Mouse (Mus musculus): ENCODE measurements around the gene Fam13a. TPM values are rescaled to one million over a fixed set of nuclear protein-coding genes. Genes with fewer than 3 reads are reported as not detected.

Fam13a gene
- total and polyA plus RNA-seq, 2 experiments from 2014 or later, result 9.5 to 12.4 TPM

- peaks cover 3% of the 10 kb centered on the region; the same call in 1 of the 2 replicates for H3K36me3 ChIP-seq (replicated peaks; ENCODE audit: control insufficient read depth, insufficient read depth, low read length)
- H3K27ac ChIP-seq (ENCODE audit: low read depth), result no peak overlapping the region
- TF ChIP-seq CTCF (IDR thresholded peaks at IDR 0.05; ENCODE audit: low read depth) (no peak), EP300 (IDR thresholded peaks at IDR 0.05; ENCODE audit: low read depth) (no peak)
- no peaks in the 10 kb centered on the region for H3K27me3 ChIP-seq (ENCODE audit: control insufficient read depth, insufficient read depth, low read length)
- 88% methylated on average over 2 of the region's 2 CpGs for WGBS
- H3K4me1 ChIP-seq (ENCODE audit: control insufficient read depth, insufficient read depth), result no peaks in the 10 kb centered on the region
- ATAC-seq (ENCODE audit: insufficient read depth, low read depth), result no peak
- no peak overlapping the region for H3K4me3 ChIP-seq (ENCODE audit: low read depth, low read length)
- DNase-seq (ENCODE audit: low spot score), result no peak
- no peaks in the 10 kb centered on the region for H3K9me3 ChIP-seq (replicated peaks; ENCODE audit: control insufficient read depth, low read length)
- no peak overlapping the region for H3K9ac ChIP-seq (replicated peaks; ENCODE audit: low read depth, low read length)
- H3K4me2 ChIP-seq (ENCODE audit: low read depth, low read length), result no peak overlapping the region
These were observed 60.3 kb downstream of the Fam13a start for GRCm38 (mm10) chr6:58964091-58964490.

- DNase-seq (ENCODE audit: low spot score) (no peak), ATAC-seq (ENCODE audit: insufficient read depth, low read depth) (no peak)
- Histone ChIP-seq H3K9ac (replicated peaks; ENCODE audit: low read depth, low read length) (no peak overlapping the region), H3K27ac (ENCODE audit: low read depth) (no peak overlapping the region), H3K4me3 (ENCODE audit: low read depth, low read length) (no peak overlapping the region), H3K9me3 (replicated peaks; ENCODE audit: control insufficient read depth, low read length) (no peaks in the 10 kb centered on the region), H3K36me3 (replicated peaks; ENCODE audit: control insufficient read depth, insufficient read depth, low read length) (peaks cover 3% of the 10 kb centered on the region; the same call in 1 of the 2 replicates), H3K27me3 (ENCODE audit: control insufficient read depth, insufficient read depth, low read length) (no peaks in the 10 kb centered on the region), H3K4me1 (ENCODE audit: control insufficient read depth, insufficient read depth) (no peaks in the 10 kb centered on the region), H3K4me2 (ENCODE audit: low read depth, low read length) (no peak overlapping the region)
- 89% methylated on average over 5 of the region's 5 CpGs for WGBS
- TF ChIP-seq CTCF (IDR thresholded peaks at IDR 0.05; ENCODE audit: low read depth) (no peak), EP300 (IDR thresholded peaks at IDR 0.05; ENCODE audit: low read depth) (no peak)
These were observed 61.7 kb downstream of the Fam13a start for GRCm38 (mm10) chr6:58962691-58963090.

- Histone ChIP-seq H3K4me1 (ENCODE audit: control insufficient read depth, insufficient read depth) (no peaks in the 10 kb centered on the region), H3K27ac (ENCODE audit: low read depth) (no peak overlapping the region), H3K4me2 (ENCODE audit: low read depth, low read length) (no peak overlapping the region), H3K9ac (replicated peaks; ENCODE audit: low read depth, low read length) (no peak overlapping the region), H3K9me3 (replicated peaks; ENCODE audit: control insufficient read depth, low read length) (no peaks in the 10 kb centered on the region), H3K4me3 (ENCODE audit: low read depth, low read length) (no peak overlapping the region), H3K36me3 (replicated peaks; ENCODE audit: control insufficient read depth, insufficient read depth, low read length) (peaks cover 12% of the 10 kb centered on the region; the same call in 1 of the 2 replicates), H3K27me3 (ENCODE audit: control insufficient read depth, insufficient read depth, low read length) (no peaks in the 10 kb centered on the region)
- TF ChIP-seq CTCF (IDR thresholded peaks at IDR 0.05; ENCODE audit: low read depth), result no peak
- no peak for TF ChIP-seq EP300 (IDR thresholded peaks at IDR 0.05; ENCODE audit: low read depth)
- DNase-seq (ENCODE audit: low spot score) (no peak), ATAC-seq (ENCODE audit: insufficient read depth, low read depth) (no peak)
- 79% methylated on average over 2 of the region's 2 CpGs for WGBS
These were observed 63.8 kb downstream of the Fam13a start for GRCm38 (mm10) chr6:58960523-58960922.

- 44% methylated on average over 2 of the region's 2 CpGs for WGBS
- no peaks in the 10 kb centered on the region for H3K4me1 ChIP-seq (ENCODE audit: control insufficient read depth, insufficient read depth)
- TF ChIP-seq CTCF (IDR thresholded peaks at IDR 0.05; ENCODE audit: low read depth) (no peak), EP300 (IDR thresholded peaks at IDR 0.05; ENCODE audit: low read depth) (no peak)
- H3K9me3 ChIP-seq (replicated peaks; ENCODE audit: control insufficient read depth, low read length), result no peaks in the 10 kb centered on the region
- no peak for DNase-seq (ENCODE audit: low spot score)
- H3K9ac ChIP-seq (replicated peaks; ENCODE audit: low read depth, low read length), result no peak overlapping the region
- no peak overlapping the region for H3K4me2 ChIP-seq (ENCODE audit: low read depth, low read length)
- no peak for ATAC-seq (ENCODE audit: insufficient read depth, low read depth)
- H3K27ac ChIP-seq (ENCODE audit: low read depth), result no peak overlapping the region
- H3K4me3 ChIP-seq (ENCODE audit: low read depth, low read length), result no peak overlapping the region
- peaks cover 49% of the 10 kb centered on the region for H3K36me3 ChIP-seq (replicated peaks; ENCODE audit: control insufficient read depth, insufficient read depth, low read length)
- no peaks in the 10 kb centered on the region for H3K27me3 ChIP-seq (ENCODE audit: control insufficient read depth, insufficient read depth, low read length)
These were observed 73.0 kb downstream of the Fam13a start for GRCm38 (mm10) chr6:58951128-58951992.

GRCm38 (mm10) chr6:58950410-58950809 lies 73.9 kb downstream of the Fam13a start:
- peaks cover 50% of the 10 kb centered on the region for H3K36me3 ChIP-seq (replicated peaks; ENCODE audit: control insufficient read depth, insufficient read depth, low read length)
- 96% methylated on average over 1 of the region's 1 CpGs for WGBS

More at GRCm38 (mm10) chr6:58950410-58950809, 73.9 kb downstream of the Fam13a start:
- H3K4me1 ChIP-seq (ENCODE audit: control insufficient read depth, insufficient read depth), result no peaks in the 10 kb centered on the region
- DNase-seq (ENCODE audit: low spot score) (no peak), ATAC-seq (ENCODE audit: insufficient read depth, low read depth) (no peak)
- no peak overlapping the region for H3K9ac ChIP-seq (replicated peaks; ENCODE audit: low read depth, low read length)
- no peak overlapping the region for H3K4me2 ChIP-seq (ENCODE audit: low read depth, low read length)
- H3K4me3 ChIP-seq (ENCODE audit: low read depth, low read length), result no peak overlapping the region
- H3K9me3 ChIP-seq (replicated peaks; ENCODE audit: control insufficient read depth, low read length), result no peaks in the 10 kb centered on the region
- H3K27ac ChIP-seq (ENCODE audit: low read depth), result no peak overlapping the region
- no peaks in the 10 kb centered on the region for H3K27me3 ChIP-seq (ENCODE audit: control insufficient read depth, insufficient read depth, low read length)
- no peak for TF ChIP-seq EP300 (IDR thresholded peaks at IDR 0.05; ENCODE audit: low read depth)
- TF ChIP-seq CTCF (IDR thresholded peaks at IDR 0.05; ENCODE audit: low read depth), result no peak

All from heart, postnatal 0 days (tissue).